Mouse (Mus musculus) ES-E14 (cell line): ENCODE data around the gene Usp44. TPM values are rescaled to one million over a fixed set of nuclear protein-coding genes. Genes with fewer than 3 reads are reported as not detected.
"Not testable (repeated sequence)": the region's sequence is repeated elsewhere in the genome, so short reads cannot be mapped to it uniquely, and the experiment has no call there.

Experiments
- DNase-seq: peaks from one replicate; pipeline ENCODE4 v3.0.0-alpha.2; 2013; ENCODE audit warnings: low read depth, low spot score
- H3K27ac ChIP-seq: 2 replicates; pipeline ENCODE4 v1.5.1; 2012; ENCODE audit warnings: low read depth, mild to moderate bottlenecking, low read length, moderate library complexity, mixed read lengths; ENCODE audit not compliant: poor library complexity, insufficient read depth, severe bottlenecking
- H3K36me3 ChIP-seq: 2 replicates; pipeline ENCODE4 v1.6.1; 2012; ENCODE audit warnings: mild to moderate bottlenecking, low read length, moderate library complexity, mixed read lengths; ENCODE audit not compliant: control insufficient read depth, poor library complexity, insufficient read depth, severe bottlenecking
- H3K4me1 ChIP-seq, 2 experiments: fragments of 150-350 bp in 1 of 2; sonication (generic) in 1 of 2; 2 replicates each; pipeline ENCODE4 v1.6.1; 2012; ENCODE audit warnings: low read length in 2 of 2, mild to moderate bottlenecking in 1 of 2, mixed read lengths in 1 of 2; ENCODE audit not compliant: control insufficient read depth in 2 of 2, insufficient read depth in 2 of 2, poor library complexity in 1 of 2
- H3K4me3 ChIP-seq, 2 experiments: fragments of 150-350 bp in 1 of 2; sonication (generic) in 1 of 2; 2 replicates each; pipeline ENCODE4 v1.5.1; 2012; ENCODE audit warnings: low read length in 2 of 2, low read depth in 1 of 2, mild to moderate bottlenecking in 1 of 2, mixed read lengths in 1 of 2; ENCODE audit not compliant: insufficient read depth in 1 of 2, poor library complexity in 1 of 2, severe bottlenecking in 1 of 2
- H3K9ac ChIP-seq: 2 replicates; pipeline ENCODE4 v1.6.1; 2012; ENCODE audit warnings: low read depth, mild to moderate bottlenecking, low read length, mixed read lengths; ENCODE audit not compliant: poor library complexity, insufficient read depth, severe bottlenecking
- H3K9me3 ChIP-seq: fragments of 150-350 bp; sonication (generic); 2 replicates; pipeline ENCODE4 v1.6.1; 2012; ENCODE audit warnings: low read depth, mild to moderate bottlenecking, low read length; ENCODE audit not compliant: control insufficient read depth, insufficient read depth
- CHD2 ChIP-seq: IDR thresholded peaks from 2 replicates; pipeline ENCODE4 v1.6.1; 2014; ENCODE audit warnings: mild to moderate bottlenecking, low read depth, low read length, inconsistent platforms
- HCFC1 ChIP-seq: IDR thresholded peaks from 2 replicates; pipeline ENCODE4 v1.6.1; 2012; ENCODE audit warnings: low read length, inconsistent platforms, borderline replicate concordance; ENCODE audit not compliant: insufficient read depth
- MAFK ChIP-seq: IDR thresholded peaks from 2 replicates; pipeline ENCODE4 v1.6.1; 2014; ENCODE audit warnings: mild to moderate bottlenecking, low read depth, low read length, inconsistent platforms; ENCODE audit not compliant: insufficient read depth
- ZC3H11A ChIP-seq: IDR thresholded peaks from 2 replicates; pipeline ENCODE4 v1.6.1; 2012; ENCODE audit warnings: low read depth, mild to moderate bottlenecking, inconsistent platforms, low read length, borderline replicate concordance
- ZNF384 ChIP-seq: IDR thresholded peaks from 2 replicates; pipeline ENCODE4 v1.6.1; 2012; ENCODE audit warnings: low read depth, low read length, inconsistent platforms
- in situ Hi-C, 2 experiments: fragments of 600-800 bp; cut with MboI; formaldehyde crosslinking; loops; one replicate each; pipeline ENCODE4 v1.15.1; 2025; ENCODE audit warnings: low sequenced_read_pairs in 2 of 2, inconsistent platforms in 1 of 2; ENCODE audit not compliant: unreplicated experiment in 2 of 2
- total RNA-seq: library from RNA; depleted of rRNA; stranded (reverse); fragments of 300-350 nt; gene quantifications from 2 replicates; pipeline ENCODE4 v1.2.3, GENCODE M21; 2012

Usp44 gene
- total RNA-seq, 1 experiment: 19.7 TPM

DNA sequence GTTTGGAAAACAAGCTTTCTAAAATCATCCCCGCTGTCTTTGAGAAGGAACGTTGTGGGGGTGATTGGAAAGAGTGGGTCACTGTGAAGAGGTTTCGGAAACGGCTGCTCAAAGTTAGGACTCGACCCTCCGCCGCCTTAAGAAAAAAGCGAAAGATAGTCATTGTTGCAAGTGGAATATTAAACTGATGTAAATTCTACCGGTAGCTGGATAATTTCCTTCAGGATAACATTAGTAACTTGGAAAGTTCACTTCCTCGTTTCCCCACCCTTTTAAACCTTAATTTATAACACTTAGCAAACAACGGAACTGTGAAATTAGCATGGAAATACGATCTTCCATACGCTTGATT is 3.0 kb downstream of the Usp44 start:
- H3K9ac ChIP-seq: peak overlapping the region; percentile 76; the same call in 1 of the 2 replicates
- H3K4me1 ChIP-seq: peaks cover 2 to 5% of the 10 kb centered on the region in 2 experiments; a peak in 3 of 4 replicates
- peak overlapping the region; percentile 89 to 99 for H3K4me3 ChIP-seq
- no peaks in the 10 kb centered on the region for H3K36me3 ChIP-seq
- H3K27ac ChIP-seq: no peak overlapping the region
- in situ Hi-C loops: no loop called here
- no peaks in the 10 kb centered on the region for H3K9me3 ChIP-seq
- TF ChIP-seq MAFK: no peak
- no peak for TF ChIP-seq ZNF384
- no peak for TF ChIP-seq CHD2
- TF ChIP-seq ZC3H11A: no peak
- no peak for TF ChIP-seq HCFC1
- DNase-seq: no peak

DNA sequence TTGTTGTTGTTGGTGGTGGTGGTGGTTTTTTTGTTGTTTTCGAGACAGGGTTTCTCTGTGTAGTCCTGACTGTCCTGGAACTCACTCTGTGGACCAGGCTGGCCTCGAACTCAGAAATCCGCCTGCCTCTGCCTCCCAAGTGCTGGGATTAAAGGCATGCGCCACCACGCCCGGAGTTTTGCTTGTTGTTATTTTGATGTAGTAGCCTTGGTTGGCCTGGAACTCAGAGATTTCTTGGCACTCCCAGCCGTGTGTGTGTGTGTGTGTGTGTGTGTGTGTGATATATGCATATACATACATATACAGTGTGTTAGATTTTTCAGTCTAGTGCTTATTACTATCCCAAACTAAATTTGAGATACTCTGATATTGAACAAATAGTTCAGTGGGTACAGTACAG is 3.8 kb downstream of the Usp44 start:
- H3K4me3 ChIP-seq: peak overlapping the region in 1 of 2 experiments; percentile 99; a peak in 2 of 4 replicates
- H3K9ac ChIP-seq, H3K9me3 ChIP-seq, H3K4me1 ChIP-seq, H3K36me3 ChIP-seq, in situ Hi-C loops, DNase-seq, H3K27ac ChIP-seq: not testable (repeated sequence)

DNA sequence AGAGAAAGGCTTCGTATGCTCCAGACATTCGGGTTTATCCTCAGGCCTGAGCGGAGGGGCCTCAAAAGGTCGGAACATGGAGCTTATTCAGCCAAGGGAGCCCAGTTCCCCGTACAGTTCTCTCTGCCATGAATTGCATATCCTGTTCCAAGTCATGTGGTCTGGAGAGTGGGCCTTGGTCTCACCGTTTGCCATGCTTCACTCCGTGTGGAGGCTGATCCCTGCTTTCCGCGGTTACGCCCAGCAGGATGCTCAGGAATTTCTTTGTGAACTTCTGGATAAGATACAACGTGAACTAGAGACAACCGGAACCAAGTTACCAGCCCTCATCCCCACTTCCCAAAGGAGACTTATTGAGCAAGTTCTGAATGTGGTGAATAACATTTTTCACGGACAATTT is 15.4 kb downstream of the Usp44 start:
- Histone ChIP-seq H3K4me3 (peak overlapping the region; percentile 20 to 35; a peak in 3 of 4 replicates), H3K27ac (no peak overlapping the region), H3K9ac (no peak overlapping the region), H3K36me3 (peaks cover 10% of the 10 kb centered on the region; the same call in 1 of the 2 replicates), H3K4me1 (peaks cover 2 to 5% of the 10 kb centered on the region in 2 experiments; a peak in 1 of 4 replicates), H3K9me3 (no peaks in the 10 kb centered on the region)
- DNase-seq: no peak
- TF ChIP-seq HCFC1 (no peak), ZNF384 (no peak), MAFK (no peak), ZC3H11A (no peak), CHD2 (no peak)
- in situ Hi-C loops: no loop called here

DNA sequence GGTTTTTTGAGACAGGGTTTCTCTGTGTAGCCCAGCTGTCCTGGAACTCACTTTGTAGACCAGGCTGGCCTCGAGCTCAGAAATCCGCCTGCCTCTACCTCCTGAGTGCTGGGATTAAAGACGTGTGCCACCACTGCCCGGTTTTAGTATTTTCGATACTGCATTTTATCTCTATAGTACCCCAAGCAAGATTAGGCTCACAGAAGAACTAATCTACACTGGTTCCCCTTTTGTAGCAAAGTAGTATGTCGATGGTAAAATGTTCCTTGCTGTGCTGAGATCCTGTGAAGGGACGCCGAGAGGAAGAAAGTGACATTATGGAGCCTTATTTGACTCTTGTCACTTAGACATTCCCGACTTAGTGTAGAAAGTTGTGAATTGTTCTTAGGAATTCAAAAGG is 23.8 kb downstream of the Usp44 start:
- H3K9ac ChIP-seq: no peak overlapping the region
- H3K27ac ChIP-seq: no peak overlapping the region
- no peak for DNase-seq
- no peaks in the 10 kb centered on the region for H3K4me1 ChIP-seq
- H3K36me3 ChIP-seq: peaks cover 9% of the 10 kb centered on the region
- H3K4me3 ChIP-seq: no peak overlapping the region
- in situ Hi-C loops: no loop called here
- no peak for TF ChIP-seq ZNF384
- no peak for TF ChIP-seq MAFK
- TF ChIP-seq ZC3H11A: no peak
- no peak for TF ChIP-seq HCFC1
- no peak for TF ChIP-seq CHD2
- H3K9me3 ChIP-seq: no peaks in the 10 kb centered on the region

DNA sequence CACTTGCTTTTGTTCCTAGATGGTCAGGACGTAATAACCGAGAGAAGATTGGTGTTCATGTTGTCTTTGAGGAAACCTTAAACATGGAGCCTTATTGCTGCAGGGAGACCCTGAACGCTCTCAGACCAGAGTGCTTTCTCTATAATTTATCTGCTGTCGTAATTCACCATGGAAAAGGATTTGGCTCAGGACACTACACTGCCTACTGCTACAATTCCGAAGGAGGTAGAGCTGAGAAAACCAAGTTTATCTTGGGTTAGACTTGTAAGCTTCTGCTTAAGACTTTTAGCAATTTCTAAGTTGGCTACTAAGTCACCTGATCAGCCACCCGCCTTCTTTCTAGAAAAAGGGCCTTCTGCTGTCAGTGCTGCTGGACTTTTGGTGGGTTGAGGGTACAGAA is 24.7 kb downstream of the Usp44 start:
- no peak overlapping the region for H3K4me3 ChIP-seq
- no peak overlapping the region for H3K27ac ChIP-seq
- no peaks in the 10 kb centered on the region for H3K4me1 ChIP-seq
- H3K36me3 ChIP-seq: peaks cover 9% of the 10 kb centered on the region
- no peak for TF ChIP-seq ZNF384
- no peak for TF ChIP-seq CHD2
- no peak for TF ChIP-seq ZC3H11A
- no peak for TF ChIP-seq HCFC1
- TF ChIP-seq MAFK: no peak
- H3K9me3 ChIP-seq: no peaks in the 10 kb centered on the region
- in situ Hi-C loops: no loop called here
- DNase-seq: no peak
- H3K9ac ChIP-seq: no peak overlapping the region
